ENCODE assay signal across 8 mouse cellular contexts in the genomic region with DNA sequence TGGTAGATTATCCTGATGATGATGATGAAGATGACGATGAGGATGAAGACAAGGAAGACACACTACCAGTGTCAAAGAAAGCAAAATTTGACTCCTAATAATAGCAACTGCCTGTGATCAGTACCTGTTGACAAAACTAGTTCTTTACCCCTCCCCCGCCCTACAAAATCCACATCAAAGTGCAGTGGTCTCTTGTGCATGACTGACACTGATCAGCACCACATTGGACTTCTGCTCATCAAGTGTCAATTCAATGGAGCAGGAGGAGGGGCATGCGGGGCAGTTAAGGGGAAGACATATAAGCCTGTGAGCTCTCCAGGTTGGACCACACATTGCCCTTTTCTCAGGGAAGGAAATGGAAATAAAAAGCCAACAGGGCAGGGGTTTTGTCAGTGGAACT. TPM values are rescaled to one million over a fixed set of nuclear protein-coding genes. Genes with fewer than 3 reads are reported as not detected.
DNase-seq lines count a peak whose midpoint lies in the region; ATAC-seq lines count a peak whose summit lies in the region.

No protein-coding gene starts in this region.

- intact Hi-C loops in gastrocnemius, postnatal 36 days (cut with DNase I) = loop anchor here (5.0 kb wide), 1 partner anchor 1842 kb away; no protein-coding TSS in a partner anchor

- no peak overlapping the region; the same call in 1 of the 2 replicates for H3K4me3 ChIP-seq in neural tube, embryonic 11.5 days (ENCODE audit: low read depth, low read length)
- peak overlapping the region; percentile 51 for H3K4me3 ChIP-seq in hindbrain, embryonic 15.5 days

- peak overlapping the region; percentile 52 for H3K4me2 ChIP-seq in neural tube, embryonic 11.5 days (ENCODE audit: low read depth)
- H3K4me2 ChIP-seq in hindbrain, embryonic 15.5 days = peak overlapping the region; percentile 66

- WGBS in neural tube, embryonic 11.5 days = 64% methylated on average over 3 of the region's 3 CpGs
- WGBS in hindbrain, embryonic 15.5 days = 62% methylated on average over 3 of the region's 3 CpGs

- peak; percentile 57 for DNase-seq in cerebellum, adult 11-12 months
- DNase-seq in cerebellum, postnatal 25 days = no peak
- DNase-seq in neural tube, embryonic 11.5 days (ENCODE audit: low spot score) = peak; percentile 18
- DNase-seq in neural tube, embryonic 10.5 days (ENCODE audit: extremely low spot score, low spot score) = no peak
- DNase-seq in naive thymus-derived CD4-positive, alpha-beta T cell, adult 2 months (ENCODE audit: low read depth) = peak; percentile 65
- DNase-seq in gastrocnemius, postnatal 36 days = no peak
- no peak for DNase-seq in frontal cortex, postnatal 10 days (ENCODE audit: low spot score in 2 of 2)

- no peaks in the 10 kb centered on the region for H3K36me3 ChIP-seq in neural tube, embryonic 11.5 days (ENCODE audit: control insufficient read depth, insufficient read depth, low read length)
- H3K36me3 ChIP-seq in hindbrain, embryonic 15.5 days = no peaks in the 10 kb centered on the region

- no peak overlapping the region for H3K9ac ChIP-seq in neural tube, embryonic 11.5 days (ENCODE audit: low read length)
- H3K9ac ChIP-seq in hindbrain, embryonic 15.5 days = no peak overlapping the region

- peaks cover 4% of the 10 kb centered on the region; the same call in 1 of the 2 replicates for H3K9me3 ChIP-seq in neural tube, embryonic 11.5 days (ENCODE audit: control insufficient read depth, low read length)
- peaks cover 3% of the 10 kb centered on the region; the same call in 1 of the 2 replicates for H3K9me3 ChIP-seq in hindbrain, embryonic 15.5 days

- no peaks in the 10 kb centered on the region for H3K4me1 ChIP-seq in neural tube, embryonic 11.5 days (ENCODE audit: control insufficient read depth, insufficient read depth, low read length)
- H3K4me1 ChIP-seq in hindbrain, embryonic 15.5 days (replicated peaks) = peaks cover 7% of the 10 kb centered on the region; the same call in 1 of the 2 replicates

- ATAC-seq in neural tube, embryonic 11.5 days (ENCODE audit: insufficient read depth, low FRiP score, low TSS enrichment) = no peak
- ATAC-seq in hindbrain, embryonic 15.5 days (ENCODE audit: low FRiP score, low read depth) = no peak

- H3K27ac ChIP-seq in neural tube, embryonic 11.5 days (ENCODE audit: low read depth, low read length) = no peak overlapping the region
- peak overlapping the region; percentile 93 for H3K27ac ChIP-seq in hindbrain, embryonic 15.5 days (replicated peaks)

- H3K27me3 ChIP-seq in neural tube, embryonic 11.5 days (ENCODE audit: control insufficient read depth, insufficient read depth, low read length) = no peaks in the 10 kb centered on the region
- H3K27me3 ChIP-seq in hindbrain, embryonic 15.5 days = no peaks in the 10 kb centered on the region

RNA-seq across cellular contexts. Expression of gene Scaf8, which starts 29.6 kb away (rescaled TPM):
- polyA plus RNA-seq in neural tube, embryonic 11.5 days (2014; fragmentation: Nextera tagmentation; extraction: Ambion mirVana) = 27.8 and 28.3 TPM in 2 replicates
- 15.6 and 17.1 TPM in 2 replicates for polyA plus RNA-seq in hindbrain, embryonic 15.5 days (2015; fragmentation: Nextera tagmentation; extraction: Ambion mirVana)
- 10 to 100 TPM; 17.8 to 22.7 TPM for total RNA-seq in gastrocnemius, postnatal 36 days (2021)

Comparison
In these comparisons a context has a peak if more than half of its experiments do, and no peak if none do; other contexts are left out.
1. DNase-seq: peak in cerebellum, adult 11-12 months (single experiment), neural tube, embryonic 11.5 days (single experiment) and naive thymus-derived CD4-positive, alpha-beta T cell, adult 2 months (single experiment); none in cerebellum, postnatal 25 days (0 of 2), neural tube, embryonic 10.5 days (single experiment), gastrocnemius, postnatal 36 days (0 of 2) and frontal cortex, postnatal 10 days (0 of 2).